Mouse (Mus musculus) heart, embryonic 14.5 days (tissue): ENCODE data around the gene Gm45021. TPM values are rescaled to one million over a fixed set of nuclear protein-coding genes. Genes with fewer than 3 reads are reported as not detected.
A peak's percentile ranks its signal among the peaks of the same experiment; 100 is the strongest.
"Not testable (repeated sequence)": the region's sequence is repeated elsewhere in the genome, so short reads cannot be mapped to it uniquely, and the experiment has no call there.

Experiments used
- ATAC-seq: fragments of 200-750 bp; cut with Nextera tagmentation; 2 replicates; pipeline ENCODE4 v1.8.0; 2017; ENCODE audit warnings: low read depth, moderate TSS enrichment; ENCODE audit not compliant: insufficient number of reproducible peaks, insufficient read depth, low FRiP score
- H3K27ac ChIP-seq, 2 experiments: fragments of 200-500 bp in 1 of 2; fragments of 300-500 bp in 1 of 2; sonication (generic) in 1 of 2; replicated peaks in 1 of 2; 2 replicates each; pipeline ENCODE4 v1.5.1; 2012 to 2014; ENCODE audit warnings: low read depth in 2 of 2, low read length in 2 of 2, control low read depth in 1 of 2, mild to moderate bottlenecking in 1 of 2, mixed read lengths in 1 of 2; ENCODE audit not compliant: control insufficient read depth in 1 of 2, insufficient read depth in 1 of 2
- H3K27me3 ChIP-seq: fragments of 300-500 bp; sonication (generic); 2 replicates; pipeline ENCODE4 v1.6.1; 2014; ENCODE audit warnings: mild to moderate bottlenecking, low read length, control low read depth; ENCODE audit not compliant: control insufficient read depth, insufficient read depth
- H3K36me3 ChIP-seq: fragments of 300-500 bp; sonication (generic); 2 replicates; pipeline ENCODE4 v1.6.1; 2014; ENCODE audit warnings: mild to moderate bottlenecking, control low read depth, low read length, mixed read lengths; ENCODE audit not compliant: control insufficient read depth, insufficient read depth
- H3K4me1 ChIP-seq, 2 experiments: fragments of 200-500 bp in 1 of 2; fragments of 300-500 bp in 1 of 2; sonication (generic) in 1 of 2; 2 replicates each; pipeline ENCODE4 v1.6.1; 2012 to 2014; ENCODE audit warnings: low read length in 2 of 2, control low read depth in 1 of 2, mixed read lengths in 1 of 2; ENCODE audit not compliant: control insufficient read depth in 2 of 2, insufficient read depth in 2 of 2
- H3K4me2 ChIP-seq: fragments of 300-500 bp; sonication (generic); 2 replicates; pipeline ENCODE4 v1.6.1; 2014; ENCODE audit warnings: mild to moderate bottlenecking, low read length
- H3K4me3 ChIP-seq, 2 experiments: fragments of 200-500 bp in 1 of 2; fragments of 300-500 bp in 1 of 2; sonication (generic) in 1 of 2; 2 replicates each; pipeline ENCODE4 v1.5.1; 2012 to 2014; ENCODE audit warnings: low read length in 2 of 2, mild to moderate bottlenecking in 2 of 2, control low read depth in 1 of 2, low read depth in 1 of 2, moderate library complexity in 1 of 2; ENCODE audit not compliant: control insufficient read depth in 1 of 2, insufficient read depth in 1 of 2
- H3K9ac ChIP-seq: fragments of 300-500 bp; sonication (generic); 2 replicates; pipeline ENCODE4 v1.6.1; 2014; ENCODE audit warnings: mild to moderate bottlenecking, low read length
- H3K9me3 ChIP-seq: fragments of 300-500 bp; sonication (generic); 2 replicates; pipeline ENCODE4 v1.6.1; 2016; ENCODE audit warnings: low read length, control low read depth; ENCODE audit not compliant: control insufficient read depth
- WGBS: fragments of 180-500 bp; shearing (Covaris S2); extraction: QIAGEN DNeasy Blood & Tissue Kit; methylation state at CpG from one replicate; pipeline ENCODE4 v1.1.7; 2014; 5-methylcytosine and 5-hydroxymethylcytosine counted together
- polyA plus RNA-seq: library from polyadenylated mRNA; unstranded; fragments of >200 nt; fragmentation: Nextera tagmentation; extraction: Ambion mirVana; gene quantifications from 2 replicates; pipeline ENCODE4 v1.2.1, GENCODE M21; 2014

The Gm45021 gene
- polyA plus RNA-seq, 1 experiment from 2014 or later, result 1.3 TPM

DNA sequence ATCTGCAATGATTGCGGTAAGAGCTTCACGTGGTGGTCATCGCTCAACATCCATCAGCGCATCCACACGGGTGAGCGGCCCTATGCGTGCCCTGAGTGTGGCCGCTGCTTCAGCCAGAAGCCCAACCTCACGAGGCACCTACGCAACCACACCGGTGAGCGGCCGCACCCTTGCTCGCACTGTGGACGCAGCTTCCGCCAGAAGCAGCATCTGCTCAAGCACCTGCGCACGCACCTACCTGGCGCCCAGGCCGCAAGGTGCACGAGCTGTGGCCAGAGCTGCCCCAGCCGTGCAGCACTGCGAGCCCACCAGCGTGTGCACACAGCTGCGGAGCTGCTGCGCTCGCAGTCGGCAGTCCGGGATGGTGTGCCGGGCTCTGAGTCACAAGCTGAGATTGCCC lies 30.6 kb downstream of the Gm45021 start:
- Histone ChIP-seq H3K9me3 (no peaks in the 10 kb centered on the region), H3K4me2 (no peak overlapping the region), H3K27me3 (peaks cover under 1% of the 10 kb centered on the region; the same call in 1 of the 2 replicates), H3K9ac (no peak overlapping the region), H3K4me1 (no peaks in the 10 kb centered on the region), H3K36me3 (peaks cover 31% of the 10 kb centered on the region), H3K4me3 (no peak overlapping the region), H3K27ac (no peak overlapping the region)
- WGBS, result 91% methylated on average over 30 of the region's 30 CpGs
- no peak for ATAC-seq

DNA sequence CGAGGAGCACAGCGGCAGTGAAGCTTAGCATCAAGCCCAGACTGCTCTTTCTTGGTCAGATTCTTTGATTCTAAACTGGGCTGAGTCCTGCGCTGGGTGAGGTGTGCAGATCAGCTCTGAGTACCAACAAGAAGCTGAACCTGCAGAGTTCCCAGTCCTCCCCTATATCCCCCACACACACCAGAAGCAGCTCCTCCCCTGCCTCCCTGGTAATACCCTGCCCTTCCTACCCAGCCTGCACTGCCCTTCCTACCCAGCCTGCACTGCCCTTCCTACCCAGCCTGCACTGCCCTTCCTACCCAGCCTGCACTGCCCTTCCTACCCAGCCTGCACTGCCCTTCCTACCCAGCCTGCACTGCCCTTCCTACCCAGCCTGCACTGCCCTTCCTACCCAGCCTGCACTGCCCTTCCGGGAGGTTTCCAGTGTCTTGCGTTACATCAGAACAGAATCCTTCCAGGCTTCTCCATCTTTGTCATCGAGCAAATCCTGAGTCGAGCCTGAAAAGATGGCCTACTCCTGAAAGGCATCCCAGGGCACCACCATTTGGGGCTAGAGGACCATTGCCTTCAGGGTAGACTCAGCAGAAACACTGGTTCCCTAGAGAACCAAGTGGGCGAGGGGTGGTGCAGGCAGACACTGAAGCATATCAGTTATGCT lies 32.9 kb downstream of the Gm45021 start:
- WGBS, result 81% methylated on average over 8 of the region's 8 CpGs
- H3K4me1 ChIP-seq, H3K27ac ChIP-seq, H3K27me3 ChIP-seq, H3K4me3 ChIP-seq, H3K4me2 ChIP-seq, H3K9me3 ChIP-seq, ATAC-seq, H3K9ac ChIP-seq: not testable (repeated sequence)
- peaks cover 30% of the 10 kb centered on the region for H3K36me3 ChIP-seq

DNA sequence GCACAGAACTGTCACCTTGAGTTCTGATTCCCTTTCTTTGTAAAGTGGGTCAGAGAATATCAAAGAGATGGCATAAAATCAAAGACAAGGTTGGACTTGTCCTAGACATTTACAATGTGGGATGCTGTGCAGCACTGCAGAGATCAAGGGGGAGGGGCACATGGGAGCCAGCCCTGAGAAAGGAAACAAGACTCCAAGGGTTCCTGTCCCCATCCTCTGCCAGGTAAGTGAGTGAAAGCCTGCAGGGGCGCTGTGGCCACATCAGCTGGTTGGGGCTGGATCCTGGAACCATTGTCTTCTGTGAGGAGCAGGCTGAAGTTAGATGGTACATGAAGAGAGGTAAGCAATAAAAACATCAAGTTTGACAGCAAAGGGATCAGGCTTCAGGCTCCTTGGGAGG lies 34.0 kb downstream of the Gm45021 start:
- Histone ChIP-seq H3K4me3 (no peak overlapping the region), H3K4me2 (no peak overlapping the region), H3K9ac (no peak overlapping the region), H3K27ac (no peak overlapping the region), H3K4me1 (peaks cover 5% of the 10 kb centered on the region in 2 experiments; a peak in 3 of 4 replicates), H3K9me3 (no peaks in the 10 kb centered on the region), H3K36me3 (peaks cover 30% of the 10 kb centered on the region), H3K27me3 (peaks cover 12% of the 10 kb centered on the region; the same call in 1 of the 2 replicates)
- no peak for ATAC-seq
- WGBS, result 36% methylated on average over 1 of the region's 1 CpGs

DNA sequence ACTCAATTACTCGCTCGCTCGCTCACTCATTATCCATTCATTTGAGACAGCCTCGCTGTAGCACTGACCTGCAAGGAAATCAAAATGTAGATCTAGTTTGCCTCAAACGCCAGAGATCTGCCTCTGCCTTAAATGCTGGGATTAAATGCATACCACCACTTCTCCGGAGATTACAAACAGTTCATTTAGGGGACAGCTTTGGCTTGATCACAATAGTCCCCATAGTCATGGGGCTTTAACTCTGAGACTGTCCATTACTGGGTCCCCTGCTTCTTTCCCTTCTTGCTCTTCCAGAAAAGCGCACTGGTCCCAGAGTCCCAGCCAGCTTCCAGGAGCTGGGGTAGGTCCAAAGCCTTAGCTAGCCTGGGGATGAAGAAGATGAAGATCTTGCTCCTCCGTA lies 37.1 kb downstream of the Gm45021 start, which contains the start of gene AI854703:
Gene AI854703 (plus strand): TSS at position 301 of the 400 bp plus-strand sequence.
- Histone ChIP-seq H3K4me1 (peaks cover 17 to 20% of the 10 kb centered on the region in 2 experiments; a peak in 3 of 4 replicates), H3K4me3 (peak within 1 kb of the TSS; percentile 49 to 56), H3K27me3 (peaks cover 21% of the 10 kb centered on the region; the same call in 1 of the 2 replicates), H3K36me3 (peaks cover 5% of the 10 kb centered on the region), H3K9me3 (no peaks in the 10 kb centered on the region), H3K4me2 (peak within 1 kb of the TSS; percentile 92), H3K27ac (no peak within 1 kb of the TSS), H3K9ac (peak within 1 kb of the TSS; percentile 66)
- no peak for ATAC-seq
- 33% methylated on average over 8 of the region's 8 CpGs for WGBS

DNA sequence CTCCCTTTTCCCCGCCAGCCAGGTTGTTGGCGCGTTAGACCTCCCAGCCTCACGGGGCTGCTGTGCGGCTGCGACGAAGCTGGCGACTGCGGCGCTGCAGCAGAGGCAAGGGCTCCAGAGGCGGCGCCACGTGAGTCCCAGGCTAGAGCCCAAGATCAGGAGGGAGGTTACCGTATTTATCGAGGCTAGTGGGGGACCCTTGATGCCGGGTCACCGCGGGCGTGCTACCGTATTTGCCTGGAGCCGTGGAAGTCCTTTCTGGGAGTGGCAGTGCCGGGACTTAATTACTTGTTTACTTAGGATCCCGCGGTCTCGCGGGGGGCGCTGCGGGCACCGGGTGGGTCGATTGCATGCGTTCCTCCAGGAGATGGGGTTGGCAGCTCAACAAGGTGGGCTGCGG lies 37.6 kb downstream of the Gm45021 start:
- Histone ChIP-seq H3K4me1 (peaks cover 17 to 20% of the 10 kb centered on the region in 2 experiments; a peak in 3 of 4 replicates), H3K27me3 (peaks cover 21% of the 10 kb centered on the region; the same call in 1 of the 2 replicates), H3K9me3 (no peaks in the 10 kb centered on the region), H3K36me3 (no peaks in the 10 kb centered on the region; the same call in 1 of the 2 replicates), H3K9ac (peak overlapping the region; percentile 66), H3K4me3 (peak overlapping the region; percentile 49 to 56), H3K4me2 (peak overlapping the region; percentile 92), H3K27ac (no peak overlapping the region)
- 1% methylated on average over 32 of the region's 32 CpGs for WGBS
- no peak for ATAC-seq

DNA sequence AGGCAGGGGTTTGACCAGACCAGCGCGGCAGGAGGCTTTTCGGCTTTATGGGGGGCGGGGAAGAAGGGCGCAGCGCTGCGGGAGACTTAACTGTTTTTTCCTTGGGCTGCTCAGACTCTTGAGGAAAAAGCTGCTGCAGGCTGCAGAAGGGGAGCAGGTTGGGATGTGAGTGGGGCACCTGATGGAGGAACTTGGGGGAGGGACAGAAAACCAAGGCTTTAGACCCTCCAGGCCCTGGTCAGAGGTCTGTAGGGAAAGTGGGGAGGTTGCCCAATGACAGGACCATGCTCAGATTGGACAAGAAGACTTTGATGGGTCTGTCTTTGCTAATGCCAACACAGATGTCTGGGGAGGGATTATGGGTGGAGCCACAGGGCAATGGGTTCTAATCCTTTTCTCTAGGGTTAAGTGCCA lies 38.1 kb downstream of the Gm45021 start:
- Histone ChIP-seq H3K9me3 (no peaks in the 10 kb centered on the region), H3K36me3 (no peaks in the 10 kb centered on the region), H3K4me2 (peak overlapping the region; percentile 92), H3K9ac (peak overlapping the region; percentile 66; the same call in 1 of the 2 replicates), H3K27me3 (peaks cover 21% of the 10 kb centered on the region; the same call in 1 of the 2 replicates), H3K4me1 (peaks cover 17 to 20% of the 10 kb centered on the region in 2 experiments; a peak in 3 of 4 replicates), H3K4me3 (peak overlapping the region; percentile 49 to 56), H3K27ac (no peak overlapping the region)
- no peak for ATAC-seq
- 15% methylated on average over 7 of the region's 7 CpGs for WGBS

DNA sequence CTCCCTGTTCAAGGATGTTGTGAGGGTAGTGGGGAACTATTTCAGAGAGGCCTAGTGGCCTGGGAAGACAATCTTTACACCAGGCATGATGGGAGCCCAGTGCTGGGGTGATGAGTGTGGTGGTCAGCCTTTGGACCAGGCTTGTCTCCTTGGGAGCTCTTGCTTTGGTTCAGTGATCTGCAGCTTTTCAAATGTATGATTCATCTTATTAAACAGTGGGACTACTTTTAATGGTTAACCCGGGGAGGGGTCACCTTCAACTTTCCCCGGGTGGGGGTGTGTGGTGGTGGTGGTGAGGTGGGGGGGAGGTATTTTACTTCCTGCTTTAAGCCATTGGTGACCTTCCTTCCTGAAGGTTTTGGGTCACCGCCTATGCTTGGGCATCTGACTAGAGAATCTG lies 39.0 kb downstream of the Gm45021 start:
- H3K27me3 ChIP-seq, result peaks cover 21% of the 10 kb centered on the region; the same call in 1 of the 2 replicates
- ATAC-seq, result no peak
- no peak overlapping the region for H3K27ac ChIP-seq
- 73% methylated on average over 3 of the region's 3 CpGs for WGBS
- H3K4me1 ChIP-seq, result peaks cover 17 to 20% of the 10 kb centered on the region in 2 experiments; a peak in 3 of 4 replicates
- H3K36me3 ChIP-seq, result no peaks in the 10 kb centered on the region
- H3K4me2 ChIP-seq, result no peak overlapping the region
- no peak overlapping the region for H3K4me3 ChIP-seq
- no peaks in the 10 kb centered on the region for H3K9me3 ChIP-seq
- H3K9ac ChIP-seq, result no peak overlapping the region
